Mouse (Mus musculus) bone marrow macrophage, adult 2 months (primary cell): ENCODE measurements at regions not wholly inside any gene's neighbourhood (a gene's known extent, or its start where the extent isn't known, plus 50 kb on each side); places are given as distances from the start of the nearest gene placed in this dataset.
"Not testable (repeated sequence)": the region's sequence is repeated elsewhere in the genome, so short reads cannot be mapped to it uniquely, and the experiment has no call there.

Experiments used
- CTCF ChIP-seq: IDR thresholded peaks from 2 replicates; pipeline ENCODE4 v1.5.1; 2012; ENCODE audit warnings: low read depth, mild to moderate bottlenecking, low read length, moderate library complexity
- POLR2A ChIP-seq: IDR thresholded peaks from 2 replicates; pipeline ENCODE4 v1.6.1; 2012; ENCODE audit warnings: mild to moderate bottlenecking, low read depth, low read length, borderline replicate concordance

DNA sequence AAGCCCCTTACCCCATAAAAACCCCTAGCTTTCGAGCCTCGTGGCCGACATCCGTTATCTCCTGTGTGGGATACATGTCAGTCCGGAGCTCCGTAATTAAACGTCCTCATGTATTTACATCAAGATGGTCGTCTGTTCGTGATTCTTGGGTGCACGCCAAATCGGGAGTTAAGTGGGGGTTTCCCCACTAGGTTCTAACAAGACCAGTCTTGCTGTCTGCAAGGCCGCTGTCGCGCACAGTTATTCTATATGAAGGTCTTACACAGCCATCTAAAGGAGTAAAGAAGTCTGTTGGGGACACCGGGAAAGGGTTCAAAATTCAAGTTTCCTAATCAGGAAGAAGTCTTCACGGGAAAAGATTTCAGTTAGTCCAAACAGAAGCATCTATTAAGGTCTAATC is 50.5 kb upstream of the Rhobtb1 start:
- TF ChIP-seq POLR2A, CTCF: not testable (repeated sequence)
